Mouse (Mus musculus) neural tube, embryonic 13.5 days (tissue): ENCODE measurements around the gene Rsbn1. TPM values are rescaled to one million over a fixed set of nuclear protein-coding genes. Genes with fewer than 3 reads are reported as not detected.

Source experiments
- ATAC-seq: fragments of 200-750 bp; cut with Nextera tagmentation; 2 replicates; pipeline ENCODE4 v1.8.0; 2017; ENCODE audit warnings: low read depth, mild to moderate bottlenecking, moderate TSS enrichment, moderate library complexity
- H3K27ac ChIP-seq: fragments of 300-500 bp; sonication (generic); replicated peaks from 2 replicates; pipeline ENCODE4 v1.5.1; 2015; ENCODE audit warnings: moderate library complexity, mild to moderate bottlenecking, inconsistent platforms
- H3K27me3 ChIP-seq: fragments of 300-500 bp; sonication (generic); 2 replicates; pipeline ENCODE4 v1.6.1; 2015; ENCODE audit warnings: mild to moderate bottlenecking, inconsistent platforms
- H3K36me3 ChIP-seq: fragments of 300-500 bp; sonication (generic); 2 replicates; pipeline ENCODE4 v1.6.1; 2015; ENCODE audit warnings: mild to moderate bottlenecking, inconsistent platforms
- H3K4me1 ChIP-seq: fragments of 300-500 bp; sonication (generic); replicated peaks from 2 replicates; pipeline ENCODE4 v1.6.1; 2015; ENCODE audit warnings: inconsistent platforms
- H3K4me2 ChIP-seq: fragments of 300-500 bp; sonication (generic); 2 replicates; pipeline ENCODE4 v1.6.1; 2015; ENCODE audit warnings: inconsistent platforms, mild to moderate bottlenecking, moderate library complexity
- H3K4me3 ChIP-seq: fragments of 300-500 bp; sonication (generic); 2 replicates; pipeline ENCODE4 v1.5.1; 2015; ENCODE audit warnings: mild to moderate bottlenecking, inconsistent platforms
- H3K9ac ChIP-seq: fragments of 300-500 bp; sonication (generic); 2 replicates; pipeline ENCODE4 v1.6.1; 2015; ENCODE audit warnings: moderate library complexity, mild to moderate bottlenecking, inconsistent platforms
- H3K9me3 ChIP-seq: fragments of 300-500 bp; sonication (generic); 2 replicates; pipeline ENCODE4 v1.6.1; 2016; ENCODE audit warnings: inconsistent platforms
- WGBS: fragments of 180-500 bp; shearing (Covaris S2); methylation state at CpG from one replicate; pipeline ENCODE4 v1.1.7; 2015; 5-methylcytosine and 5-hydroxymethylcytosine counted together
- polyA plus RNA-seq: library from polyadenylated mRNA; unstranded; fragments of >200 nt; fragmentation: Nextera tagmentation; extraction: Ambion mirVana; gene quantifications from 2 replicates; pipeline ENCODE4 v1.2.1, GENCODE M21; 2015

Gene Rsbn1
- 19.4 and 19.8 TPM in 2 replicates for polyA plus RNA-seq

GRCm38 (mm10) chr3:103914010-103914669 is at the start of gene Rsbn1:
Gene Rsbn1, plus strand, starts transcription at chr3:103914120.
- Histone ChIP-seq H3K9me3 (no peaks in the 10 kb centered on the region), H3K4me3 (peak within 1 kb of the TSS; percentile 99), H3K36me3 (no peaks in the 10 kb centered on the region), H3K4me2 (peak within 1 kb of the TSS; percentile 85), H3K9ac (peak within 1 kb of the TSS; percentile 97), H3K27me3 (no peaks in the 10 kb centered on the region), H3K4me1 (peaks cover 25% of the 10 kb centered on the region), H3K27ac (peak within 1 kb of the TSS; percentile 96)
- WGBS: under 1% methylated on average over 51 of the region's 55 CpGs
- peak; percentile 100 for ATAC-seq

GRCm38 (mm10) chr3:103864200-103864599 is 49.7 kb upstream of the Rsbn1 start:
- Histone ChIP-seq H3K27ac (no peak overlapping the region), H3K4me2 (no peak overlapping the region), H3K27me3 (no peaks in the 10 kb centered on the region), H3K9ac (no peak overlapping the region), H3K4me3 (no peak overlapping the region), H3K4me1 (no peaks in the 10 kb centered on the region), H3K9me3 (no peaks in the 10 kb centered on the region), H3K36me3 (no peaks in the 10 kb centered on the region)
- 89% methylated on average over 6 of the region's 6 CpGs for WGBS
- no peak for ATAC-seq

- 91% methylated on average over 5 of the region's 5 CpGs for WGBS
- Histone ChIP-seq H3K4me3 (no peak overlapping the region), H3K4me2 (no peak overlapping the region), H3K27ac (no peak overlapping the region), H3K9ac (no peak overlapping the region), H3K27me3 (no peaks in the 10 kb centered on the region), H3K36me3 (no peaks in the 10 kb centered on the region), H3K4me1 (no peaks in the 10 kb centered on the region), H3K9me3 (no peaks in the 10 kb centered on the region)
- no peak for ATAC-seq
These were observed 46.4 kb upstream of the Rsbn1 start for GRCm38 (mm10) chr3:103867424-103867971.

- Histone ChIP-seq H3K36me3 (no peaks in the 10 kb centered on the region), H3K9me3 (no peaks in the 10 kb centered on the region), H3K27me3 (no peaks in the 10 kb centered on the region), H3K27ac (no peak overlapping the region), H3K4me2 (no peak overlapping the region), H3K4me1 (no peaks in the 10 kb centered on the region), H3K9ac (no peak overlapping the region), H3K4me3 (no peak overlapping the region)
- no peak for ATAC-seq
- WGBS: 86% methylated on average over 4 of the region's 4 CpGs
These were observed 45.9 kb upstream of the Rsbn1 start for GRCm38 (mm10) chr3:103868008-103868407.

GRCm38 (mm10) chr3:103872663-103873098 is 41.2 kb upstream of the Rsbn1 start:
- no peaks in the 10 kb centered on the region for H3K4me1 ChIP-seq
- H3K9me3 ChIP-seq: no peaks in the 10 kb centered on the region
- WGBS: 73% methylated on average over 3 of the region's 3 CpGs
- H3K36me3 ChIP-seq: no peaks in the 10 kb centered on the region
- no peak overlapping the region for H3K4me3 ChIP-seq
- no peak overlapping the region for H3K4me2 ChIP-seq
- H3K9ac ChIP-seq: no peak overlapping the region
- H3K27me3 ChIP-seq: no peaks in the 10 kb centered on the region
- H3K27ac ChIP-seq: no peak overlapping the region
- no peak for ATAC-seq

GRCm38 (mm10) chr3:103874329-103874728 is 39.6 kb upstream of the Rsbn1 start:
- no peak overlapping the region for H3K9ac ChIP-seq
- H3K9me3 ChIP-seq: no peaks in the 10 kb centered on the region
- no peaks in the 10 kb centered on the region for H3K36me3 ChIP-seq
- no peaks in the 10 kb centered on the region for H3K27me3 ChIP-seq
- H3K4me2 ChIP-seq: no peak overlapping the region
- no peak for ATAC-seq
- WGBS: 76% methylated on average over 7 of the region's 7 CpGs
- H3K27ac ChIP-seq: no peak overlapping the region
- no peak overlapping the region for H3K4me3 ChIP-seq
- no peaks in the 10 kb centered on the region for H3K4me1 ChIP-seq

- WGBS: 67% methylated on average over 11 of the region's 11 CpGs
- Histone ChIP-seq H3K27me3 (no peaks in the 10 kb centered on the region), H3K4me3 (no peak overlapping the region), H3K9ac (no peak overlapping the region), H3K4me1 (no peaks in the 10 kb centered on the region), H3K4me2 (no peak overlapping the region), H3K27ac (no peak overlapping the region), H3K36me3 (no peaks in the 10 kb centered on the region), H3K9me3 (no peaks in the 10 kb centered on the region)
- no peak for ATAC-seq
These were observed 28.0 kb upstream of the Rsbn1 start for GRCm38 (mm10) chr3:103885946-103886345.

- Histone ChIP-seq H3K27me3 (no peaks in the 10 kb centered on the region), H3K27ac (no peak overlapping the region), H3K36me3 (no peaks in the 10 kb centered on the region), H3K4me1 (no peaks in the 10 kb centered on the region), H3K9ac (no peak overlapping the region), H3K9me3 (no peaks in the 10 kb centered on the region), H3K4me2 (no peak overlapping the region), H3K4me3 (no peak overlapping the region)
- ATAC-seq: no peak
- WGBS: 34% methylated on average over 3 of the region's 3 CpGs
These were observed 26.3 kb upstream of the Rsbn1 start for GRCm38 (mm10) chr3:103887581-103887980.

GRCm38 (mm10) chr3:103893374-103893773 is 20.5 kb upstream of the Rsbn1 start:
- ATAC-seq: no peak
- no peak overlapping the region for H3K27ac ChIP-seq
- H3K36me3 ChIP-seq: no peaks in the 10 kb centered on the region
- no peaks in the 10 kb centered on the region for H3K9me3 ChIP-seq
- H3K4me1 ChIP-seq: no peaks in the 10 kb centered on the region
- H3K9ac ChIP-seq: no peak overlapping the region
- no peaks in the 10 kb centered on the region for H3K27me3 ChIP-seq
- 94% methylated on average over 3 of the region's 3 CpGs for WGBS
- H3K4me2 ChIP-seq: no peak overlapping the region
- no peak overlapping the region for H3K4me3 ChIP-seq

- H3K9ac ChIP-seq: no peak overlapping the region
- H3K4me2 ChIP-seq: no peak overlapping the region
- no peak overlapping the region for H3K27ac ChIP-seq
- 87% methylated on average over 1 of the region's 1 CpGs for WGBS
- no peaks in the 10 kb centered on the region for H3K36me3 ChIP-seq
- H3K9me3 ChIP-seq: no peaks in the 10 kb centered on the region
- no peak for ATAC-seq
- no peaks in the 10 kb centered on the region for H3K27me3 ChIP-seq
- H3K4me3 ChIP-seq: no peak overlapping the region
- no peaks in the 10 kb centered on the region for H3K4me1 ChIP-seq
These were observed 9.2 kb upstream of the Rsbn1 start for GRCm38 (mm10) chr3:103904705-103905104.

GRCm38 (mm10) chr3:103907335-103908030 is 6.4 kb upstream of the Rsbn1 start:
- H3K9me3 ChIP-seq: no peaks in the 10 kb centered on the region
- no peak overlapping the region for H3K4me3 ChIP-seq
- ATAC-seq: no peak
- no peak overlapping the region for H3K27ac ChIP-seq
- no peak overlapping the region for H3K4me2 ChIP-seq
- no peak overlapping the region for H3K9ac ChIP-seq
- no peaks in the 10 kb centered on the region for H3K36me3 ChIP-seq
- no peaks in the 10 kb centered on the region for H3K27me3 ChIP-seq
- H3K4me1 ChIP-seq: no peaks in the 10 kb centered on the region
- WGBS: 78% methylated on average over 5 of the region's 5 CpGs

- ATAC-seq: no peak
- Histone ChIP-seq H3K27me3 (no peaks in the 10 kb centered on the region), H3K4me2 (no peak overlapping the region), H3K9ac (no peak overlapping the region), H3K36me3 (no peaks in the 10 kb centered on the region), H3K27ac (no peak overlapping the region), H3K9me3 (no peaks in the 10 kb centered on the region), H3K4me3 (no peak overlapping the region), H3K4me1 (0 out of 2 replicates have a peak, but pooled peaks cover 4% of the 10 kb centered on the region)
- 72% methylated on average over 2 of the region's 2 CpGs for WGBS
These were observed 5.1 kb upstream of the Rsbn1 start for GRCm38 (mm10) chr3:103908781-103909180.
